Mouse (Mus musculus) limb, embryonic 13.5 days (tissue): ENCODE data around the gene Vmn1r44. TPM values are rescaled to one million over a fixed set of nuclear protein-coding genes. Genes with fewer than 3 reads are reported as not detected.
"Not testable (repeated sequence)": the region's sequence is repeated elsewhere in the genome, so short reads cannot be mapped to it uniquely, and the experiment has no call there.

Experiments
- ATAC-seq: fragments of 200-750 bp; cut with Nextera tagmentation; 2 replicates; pipeline ENCODE4 v1.8.0; 2017; ENCODE audit warnings: low read depth, moderate number of reproducible peaks, moderate TSS enrichment; ENCODE audit not compliant: low FRiP score
- H3K27ac ChIP-seq: fragments of 300-500 bp; sonication (generic); 2 replicates; pipeline ENCODE4 v1.5.1; 2015; ENCODE audit warnings: inconsistent platforms, mild to moderate bottlenecking, moderate library complexity
- H3K27me3 ChIP-seq: fragments of 300-500 bp; sonication (generic); 2 replicates; pipeline ENCODE4 v1.6.1; 2015; ENCODE audit warnings: mild to moderate bottlenecking, inconsistent platforms
- H3K36me3 ChIP-seq: fragments of 300-500 bp; sonication (generic); 2 replicates; pipeline ENCODE4 v1.6.1; 2015; ENCODE audit warnings: inconsistent platforms, mild to moderate bottlenecking, moderate library complexity
- H3K4me1 ChIP-seq: fragments of 300-500 bp; sonication (generic); 2 replicates; pipeline ENCODE4 v1.6.1; 2015; ENCODE audit warnings: inconsistent platforms
- H3K4me2 ChIP-seq: fragments of 300-500 bp; sonication (generic); replicated peaks from 2 replicates; pipeline ENCODE4 v1.6.1; 2015; ENCODE audit warnings: inconsistent platforms, mild to moderate bottlenecking, moderate library complexity
- H3K4me3 ChIP-seq: fragments of 300-500 bp; sonication (generic); 2 replicates; pipeline ENCODE4 v1.5.1; 2015; ENCODE audit warnings: moderate library complexity, mild to moderate bottlenecking, inconsistent platforms
- H3K9ac ChIP-seq: fragments of 300-500 bp; sonication (generic); 2 replicates; pipeline ENCODE4 v1.6.1; 2015; ENCODE audit warnings: mild to moderate bottlenecking, inconsistent platforms
- H3K9me3 ChIP-seq: fragments of 300-500 bp; sonication (generic); 2 replicates; pipeline ENCODE4 v1.6.1; 2016; ENCODE audit warnings: inconsistent platforms
- WGBS: fragments of 180-500 bp; shearing (Covaris S2); methylation state at CpG from one replicate; pipeline ENCODE4 v1.1.7; 2015; 5-methylcytosine and 5-hydroxymethylcytosine counted together
- polyA plus RNA-seq: library from polyadenylated mRNA; unstranded; fragments of >200 nt; fragmentation: Nextera tagmentation; extraction: Ambion mirVana; gene quantifications from 2 replicates; pipeline ENCODE4 v1.2.1, GENCODE M21; 2015

Gene Vmn1r44
- not detected in 2 replicates for polyA plus RNA-seq

DNA sequence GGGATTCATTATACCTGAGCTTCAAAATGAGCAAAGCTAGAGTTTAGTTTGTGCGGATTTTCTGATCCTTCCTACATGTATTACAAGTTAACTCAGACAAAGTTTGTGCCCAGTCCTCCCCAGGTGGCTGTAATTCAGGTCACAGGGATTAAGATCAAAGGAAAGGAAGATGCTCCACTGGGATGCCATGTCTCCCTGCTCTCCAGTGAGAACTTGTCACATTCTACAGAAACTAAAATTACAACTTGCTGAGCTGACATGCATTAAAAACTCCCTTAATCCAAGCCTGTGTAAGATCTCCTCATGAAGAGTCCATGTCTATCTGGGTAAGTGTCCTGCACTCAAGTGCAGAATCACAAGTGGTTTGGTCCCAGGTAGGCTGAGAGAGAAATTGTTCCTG lies at the start of gene Vmn1r44:
TSS of gene Vmn1r44 (plus strand) at position 301 of the 400 bp plus-strand sequence.
- no peak within 1 kb of the TSS for H3K4me2 ChIP-seq
- no peaks in the 10 kb centered on the region for H3K27me3 ChIP-seq
- H3K4me1 ChIP-seq, result no peaks in the 10 kb centered on the region
- no peak within 1 kb of the TSS for H3K4me3 ChIP-seq
- WGBS, result 88% methylated on average over 1 of the region's 1 CpGs
- H3K36me3 ChIP-seq, result no peaks in the 10 kb centered on the region
- no peak within 1 kb of the TSS for H3K9ac ChIP-seq
- H3K9me3 ChIP-seq, result no peaks in the 10 kb centered on the region; the same call in 1 of the 2 replicates
- no peak within 1 kb of the TSS for H3K27ac ChIP-seq
- no peak for ATAC-seq

- no peak for ATAC-seq
- Histone ChIP-seq H3K27ac (no peak overlapping the region), H3K9me3 (peaks cover 21% of the 10 kb centered on the region), H3K36me3 (no peaks in the 10 kb centered on the region), H3K4me2 (no peak overlapping the region), H3K4me1 (no peaks in the 10 kb centered on the region), H3K4me3 (no peak overlapping the region), H3K9ac (no peak overlapping the region), H3K27me3 (no peaks in the 10 kb centered on the region)
- 74% methylated on average over 3 of the region's 3 CpGs for WGBS
Observed at GRCm38 (mm10) chr6:89857552-89857951, 25.9 kb upstream of the Vmn1r44 start.

DNA sequence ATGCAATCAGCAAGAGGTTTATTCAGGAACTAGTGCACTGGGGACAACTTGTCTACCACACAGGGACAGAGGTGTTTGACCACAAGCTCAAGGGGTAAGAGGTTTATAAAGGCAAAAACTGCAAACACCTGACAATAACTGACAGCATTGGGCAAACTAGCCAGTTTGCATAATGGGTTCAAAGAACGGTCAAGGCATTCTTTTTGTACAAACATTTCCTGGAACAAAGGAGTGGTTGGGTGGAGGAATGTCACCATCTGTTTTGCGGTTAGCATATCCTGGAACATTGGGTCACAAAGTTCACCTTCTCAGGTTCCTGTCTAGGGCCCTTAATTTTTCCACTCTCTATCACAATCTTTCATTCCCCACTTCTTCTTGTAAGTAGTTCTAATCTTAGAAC lies 23.6 kb upstream of the Vmn1r44 start:
- H3K9me3 ChIP-seq, result peaks cover 34% of the 10 kb centered on the region
- H3K9ac ChIP-seq, result no peak overlapping the region
- H3K4me1 ChIP-seq, result no peaks in the 10 kb centered on the region
- no peak overlapping the region for H3K27ac ChIP-seq
- H3K4me2 ChIP-seq, result no peak overlapping the region
- H3K4me3 ChIP-seq, result no peak overlapping the region
- H3K27me3 ChIP-seq, result no peaks in the 10 kb centered on the region
- no peak for ATAC-seq
- WGBS, result 85% methylated on average over 2 of the region's 2 CpGs
- H3K36me3 ChIP-seq, result no peaks in the 10 kb centered on the region

- Histone ChIP-seq H3K36me3 (no peaks in the 10 kb centered on the region), H3K9me3 (peaks cover 38% of the 10 kb centered on the region), H3K4me3 (no peak overlapping the region), H3K9ac (no peak overlapping the region), H3K27me3 (no peaks in the 10 kb centered on the region), H3K4me2 (no peak overlapping the region), H3K27ac (no peak overlapping the region), H3K4me1 (no peaks in the 10 kb centered on the region)
- WGBS, result 73% methylated on average over 4 of the region's 4 CpGs
- ATAC-seq, result no peak
Observed at GRCm38 (mm10) chr6:89863792-89864191, 19.7 kb upstream of the Vmn1r44 start.

DNA sequence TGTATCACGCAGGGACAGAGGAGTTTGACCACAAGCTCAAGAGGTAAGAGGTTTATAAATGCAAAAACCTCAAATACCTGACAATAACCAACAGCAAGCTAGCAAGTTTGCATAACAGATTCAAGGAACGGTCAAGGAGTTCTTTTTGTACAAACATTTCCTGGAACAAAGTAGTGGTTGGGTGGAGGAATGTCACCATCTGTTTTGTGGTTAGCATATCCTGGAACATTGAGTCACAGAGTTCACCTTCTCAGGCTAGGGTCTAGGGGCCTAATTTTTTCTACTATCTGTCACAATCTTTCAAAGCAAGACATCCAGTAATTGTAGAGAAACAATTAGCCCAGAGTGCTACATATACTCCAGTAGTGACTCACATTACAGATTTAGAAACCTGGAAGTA lies 16.2 kb upstream of the Vmn1r44 start:
- no peak for ATAC-seq
- Histone ChIP-seq H3K4me3 (no peak overlapping the region), H3K27ac (no peak overlapping the region), H3K36me3 (no peaks in the 10 kb centered on the region), H3K4me2 (no peak overlapping the region), H3K4me1 (no peaks in the 10 kb centered on the region), H3K27me3 (no peaks in the 10 kb centered on the region), H3K9ac (no peak overlapping the region), H3K9me3 (peaks cover 32% of the 10 kb centered on the region)
- 95% methylated on average over 2 of the region's 2 CpGs for WGBS

DNA sequence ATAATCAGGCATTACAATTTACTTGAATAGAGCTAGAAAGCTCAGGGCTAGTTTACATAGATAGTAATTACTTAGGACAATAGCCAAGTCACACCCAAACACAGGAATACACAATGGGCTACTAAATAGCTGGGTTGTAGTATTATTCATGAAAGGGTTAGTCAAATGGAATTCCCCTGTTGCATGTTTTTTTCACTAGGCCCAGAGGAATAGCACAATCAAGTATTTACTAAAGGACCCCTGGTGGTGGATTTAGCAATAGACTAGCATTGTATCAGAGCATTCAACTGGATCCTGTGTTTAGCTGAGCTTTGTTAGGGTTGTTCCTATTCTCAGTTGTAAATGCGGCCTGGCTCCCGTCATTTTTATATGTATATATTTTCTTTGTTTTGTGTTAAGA lies 15.5 kb upstream of the Vmn1r44 start:
- Histone ChIP-seq H3K9me3 (peaks cover 32% of the 10 kb centered on the region), H3K4me2 (no peak overlapping the region), H3K4me1 (no peaks in the 10 kb centered on the region), H3K27ac (no peak overlapping the region), H3K27me3 (no peaks in the 10 kb centered on the region), H3K4me3 (no peak overlapping the region), H3K36me3 (no peaks in the 10 kb centered on the region), H3K9ac (no peak overlapping the region)
- ATAC-seq, result no peak
- 95% methylated on average over 2 of the region's 2 CpGs for WGBS

GRCm38 (mm10) chr6:89876313-89876712 lies 7.1 kb upstream of the Vmn1r44 start, which contains the start of the genes Vmn1r42 and Vmn1r43:
TSS of gene Vmn1r42 (minus strand) at chr6:89876413.
TSS of gene Vmn1r43 (minus strand) at chr6:89876413.
- H3K27me3 ChIP-seq, H3K4me2 ChIP-seq, H3K9me3 ChIP-seq, H3K4me3 ChIP-seq, ATAC-seq, H3K4me1 ChIP-seq, H3K27ac ChIP-seq, H3K36me3 ChIP-seq, H3K9ac ChIP-seq: not testable (repeated sequence)
- WGBS, result 73% methylated on average over 3 of the region's 3 CpGs

DNA sequence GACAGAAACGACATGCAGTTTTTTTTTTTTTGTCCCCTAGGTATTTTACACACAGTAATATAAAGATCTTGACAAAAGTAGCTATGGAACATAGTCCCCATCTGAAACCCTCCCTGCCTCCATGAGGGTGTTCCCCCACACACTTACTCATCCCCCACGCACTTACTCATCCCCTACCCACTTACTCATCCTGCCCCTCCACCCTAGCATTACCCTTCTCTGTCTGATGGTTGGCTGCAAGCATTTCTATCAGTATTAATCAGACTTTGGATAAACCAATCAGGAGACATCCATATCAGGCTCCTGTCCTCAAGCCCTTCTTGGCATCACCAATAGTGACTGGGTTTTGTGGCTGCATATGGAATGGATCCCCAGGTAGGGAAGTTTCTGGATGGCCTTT lies 6.5 kb upstream of the Vmn1r44 start:
- no peaks in the 10 kb centered on the region for H3K36me3 ChIP-seq
- H3K27me3 ChIP-seq, result no peaks in the 10 kb centered on the region
- no peaks in the 10 kb centered on the region for H3K9me3 ChIP-seq
- no peak overlapping the region for H3K27ac ChIP-seq
- no peak overlapping the region for H3K4me3 ChIP-seq
- no peak overlapping the region for H3K4me2 ChIP-seq
- H3K4me1 ChIP-seq, result no peaks in the 10 kb centered on the region
- 76% methylated on average over 2 of the region's 2 CpGs for WGBS
- ATAC-seq, result no peak
- no peak overlapping the region for H3K9ac ChIP-seq

DNA sequence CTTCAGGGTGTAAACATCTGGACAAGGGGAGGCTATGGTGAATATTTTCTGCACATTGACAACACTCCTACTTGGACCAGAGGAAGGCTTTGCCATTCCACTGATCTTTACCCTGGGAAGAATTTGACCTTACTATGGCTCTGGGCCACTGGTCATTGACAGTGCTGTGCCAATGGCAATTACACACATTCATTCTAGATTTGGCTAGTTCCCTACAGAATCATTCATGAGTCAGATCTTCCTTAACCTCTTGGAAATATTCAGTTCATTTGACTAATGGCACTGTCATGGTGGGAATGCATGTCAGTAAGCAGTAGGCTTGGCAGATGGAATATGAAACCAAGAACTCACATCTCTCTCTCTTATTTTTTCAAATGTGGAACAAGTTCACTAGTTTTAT lies 2.6 kb upstream of the Vmn1r44 start:
- H3K4me3 ChIP-seq, result no peak overlapping the region
- H3K9me3 ChIP-seq, result no peaks in the 10 kb centered on the region
- H3K27ac ChIP-seq, result no peak overlapping the region
- no peaks in the 10 kb centered on the region for H3K27me3 ChIP-seq
- ATAC-seq, result no peak
- no peak overlapping the region for H3K9ac ChIP-seq
- H3K4me2 ChIP-seq, result no peak overlapping the region
- no peaks in the 10 kb centered on the region for H3K4me1 ChIP-seq
- H3K36me3 ChIP-seq, result no peaks in the 10 kb centered on the region

DNA sequence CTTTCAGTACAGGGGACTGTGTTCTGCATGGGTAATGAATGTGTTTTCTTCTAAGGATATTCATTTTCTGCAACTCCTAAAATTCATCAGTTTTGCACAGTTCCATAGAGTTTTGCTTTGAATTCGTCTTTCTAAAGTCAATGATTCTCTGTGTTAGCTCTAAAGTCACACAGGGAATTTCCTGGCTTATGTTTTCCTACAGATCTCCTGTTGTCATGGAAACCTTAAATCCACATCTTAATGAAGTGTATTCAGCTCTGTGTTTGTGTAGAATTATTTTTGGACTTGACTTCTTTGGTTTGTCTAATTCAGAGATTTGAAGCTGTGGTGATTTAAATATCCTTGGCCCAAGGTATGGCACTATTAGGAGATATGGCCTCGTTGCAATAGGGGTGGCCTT lies 352 bp downstream of the Vmn1r44 start:
- Histone ChIP-seq H3K9ac (no peak overlapping the region), H3K27me3 (no peaks in the 10 kb centered on the region), H3K4me2 (no peak overlapping the region), H3K36me3 (no peaks in the 10 kb centered on the region), H3K4me1 (no peaks in the 10 kb centered on the region), H3K27ac (no peak overlapping the region), H3K9me3 (no peaks in the 10 kb centered on the region; the same call in 1 of the 2 replicates), H3K4me3 (no peak overlapping the region)
- ATAC-seq, result no peak
- WGBS, result 49% methylated on average over 2 of the region's 2 CpGs

GRCm38 (mm10) chr6:89940498-89940897 lies 57.0 kb downstream of the Vmn1r44 start, which contains the start of gene Vmn1r45:
TSS of gene Vmn1r45 (minus strand) at chr6:89940598.
- not testable (repeated sequence) for H3K4me3 ChIP-seq, ATAC-seq, H3K4me2 ChIP-seq, H3K36me3 ChIP-seq, H3K27ac ChIP-seq, H3K9ac ChIP-seq, H3K9me3 ChIP-seq, H3K4me1 ChIP-seq, H3K27me3 ChIP-seq
- WGBS, result 85% methylated on average over 2 of the region's 2 CpGs

- Histone ChIP-seq H3K4me3 (no peak overlapping the region), H3K4me1 (no peaks in the 10 kb centered on the region), H3K4me2 (no peak overlapping the region), H3K27ac (no peak overlapping the region), H3K36me3 (no peaks in the 10 kb centered on the region), H3K9ac (no peak overlapping the region), H3K27me3 (no peaks in the 10 kb centered on the region), H3K9me3 (peaks cover 6% of the 10 kb centered on the region; the same call in 1 of the 2 replicates)
- 77% methylated on average over 2 of the region's 2 CpGs for WGBS
- no peak for ATAC-seq
Observed at GRCm38 (mm10) chr6:89940926-89941325, 57.5 kb downstream of the Vmn1r44 start.
